Mouse (Mus musculus): ENCODE measurements at regions not wholly inside any gene's neighbourhood (a gene's known extent, or its start where the extent isn't known, plus 50 kb on each side); places are given as distances from the start of the nearest gene placed in this dataset.
A peak's percentile ranks its signal among the peaks of the same experiment; 100 is the strongest.

DNA sequence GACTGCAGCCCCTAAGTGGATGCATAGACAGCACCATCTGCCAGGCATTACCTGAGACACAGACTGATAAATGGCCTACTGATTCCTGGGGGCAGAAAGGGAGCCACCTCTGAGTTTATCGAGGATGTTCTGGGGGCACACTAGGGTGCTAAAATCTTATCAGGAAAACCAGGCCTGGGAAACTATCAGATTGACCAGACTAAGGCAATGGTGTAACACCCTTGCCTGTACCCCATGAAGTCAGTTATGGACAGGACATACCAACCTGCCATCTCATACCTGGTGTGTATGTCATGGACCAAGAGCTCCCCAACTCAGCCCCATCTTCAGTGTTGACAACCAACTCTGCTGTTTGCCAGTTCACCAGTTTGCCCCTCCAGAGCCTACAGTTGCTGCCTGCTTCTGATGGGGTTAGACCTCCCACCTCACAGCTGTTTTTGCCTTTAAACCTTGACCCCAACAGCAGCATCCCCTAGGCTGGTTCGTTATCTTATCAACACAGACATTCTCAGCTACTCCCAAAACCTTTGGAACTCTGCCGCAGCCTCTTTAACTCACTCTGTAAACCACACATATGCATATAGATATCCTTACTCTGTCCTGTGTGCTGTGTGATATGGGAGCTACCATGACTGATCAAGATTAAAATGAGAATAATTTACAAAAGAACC is 83.6 kb upstream of the Irs2 start:
- TF ChIP-seq MAX (IDR thresholded peaks at IDR 0.05; ENCODE audit: low read depth) (no peak), POLR2A (IDR thresholded peaks at IDR 0.05; ENCODE audit: insufficient read length, low read depth) (no peak), SRF (IDR thresholded peaks at IDR 0.05; ENCODE audit: control insufficient read depth, insufficient read length, low read depth) (no peak), MYOG (IDR thresholded peaks at IDR 0.05; ENCODE audit: control insufficient read depth in 1 of 3, insufficient read depth in 1 of 3, insufficient read length in 2 of 3, low read depth in 2 of 3) (no peak), REST (IDR thresholded peaks at IDR 0.05; ENCODE audit: insufficient read depth, insufficient read length) (no peak)
- Histone ChIP-seq H3K79me2 (ENCODE audit: control insufficient read depth, insufficient read depth) (no peaks in the 10 kb centered on the region), H3K4me3 (no peak overlapping the region), H3K36me3 (ENCODE audit: control insufficient read depth, insufficient read depth) (no peaks in the 10 kb centered on the region), H3ac (ENCODE audit: control insufficient read depth, insufficient read length) (no peak overlapping the region), H3K4me2 (ENCODE audit: low read depth) (no peak overlapping the region), H3K27me3 (ENCODE audit: control insufficient read depth, insufficient read depth, insufficient read length) (peaks cover 20% of the 10 kb centered on the region)

DNA sequence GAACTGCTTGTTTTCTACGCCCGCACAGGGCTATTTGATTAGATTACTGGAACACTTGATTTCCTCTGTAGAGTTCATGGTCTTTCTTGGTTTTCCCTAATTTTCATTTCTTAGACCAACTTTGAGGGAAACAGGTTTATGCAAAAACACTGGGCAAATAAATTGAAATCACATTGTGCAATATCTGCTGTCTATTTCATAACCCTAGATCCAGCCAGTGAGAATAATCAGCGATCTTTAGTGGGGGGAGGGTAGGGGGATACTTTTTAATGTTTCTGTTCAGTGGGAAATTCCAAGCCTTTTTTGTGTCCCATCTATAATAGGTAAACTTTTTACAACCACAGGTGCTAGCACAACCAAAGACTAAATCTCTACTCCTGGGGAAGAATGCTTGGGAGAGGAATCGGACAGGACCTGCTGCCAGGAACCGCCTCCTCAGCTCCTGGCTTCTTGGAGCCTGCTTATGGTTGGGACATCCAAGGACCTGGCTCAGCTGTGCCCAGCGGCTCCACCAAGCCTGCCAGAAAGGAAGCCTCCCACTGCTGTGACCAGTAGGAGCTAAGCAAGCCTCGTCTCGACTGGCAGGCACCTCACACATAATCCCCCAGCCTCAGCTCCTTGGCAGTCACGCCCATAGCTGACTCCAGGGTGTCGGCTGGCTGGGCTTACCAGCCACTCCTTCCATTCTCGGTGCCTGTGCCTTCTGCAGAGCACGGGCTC is 80.8 kb upstream of the Irs2 start:
- Histone ChIP-seq H3K79me2 (ENCODE audit: control insufficient read depth, insufficient read depth) (no peaks in the 10 kb centered on the region), H3K4me2 (ENCODE audit: low read depth) (no peak overlapping the region)

DNA sequence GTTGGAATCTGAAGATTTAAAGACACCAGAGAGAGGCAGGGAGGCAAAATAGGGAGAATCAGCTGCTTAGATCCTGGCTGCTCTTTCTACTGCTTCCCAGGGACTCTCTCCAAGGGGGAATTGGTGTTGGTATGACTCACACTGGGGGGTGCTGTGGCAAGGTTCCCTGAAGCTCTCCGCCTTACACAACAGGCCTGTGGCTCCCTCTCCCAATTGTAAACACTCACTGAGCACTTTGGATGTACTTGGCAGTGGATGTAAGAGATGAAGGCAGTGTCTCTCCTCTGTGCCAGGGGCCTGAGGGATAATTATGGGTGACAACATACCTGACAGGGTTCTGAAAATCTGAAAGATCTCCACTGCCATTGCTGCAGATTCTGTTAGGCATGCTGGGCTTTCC is 77.0 kb upstream of the Irs2 start:
- no peak for TF ChIP-seq TCF12 (IDR thresholded peaks at IDR 0.05; ENCODE audit: insufficient read depth, poor library complexity, severe bottlenecking)
- TF ChIP-seq MAX (IDR thresholded peaks at IDR 0.05; ENCODE audit: low read depth), result no peak
- no peak for TF ChIP-seq USF1 (IDR thresholded peaks at IDR 0.05; ENCODE audit: low read depth)
- TF ChIP-seq MYOG (IDR thresholded peaks at IDR 0.05; ENCODE audit: control insufficient read depth in 1 of 3, insufficient read depth in 1 of 3, insufficient read length in 2 of 3, low read depth in 2 of 3), result no peak
- TF ChIP-seq POLR2AphosphoS2 (IDR thresholded peaks at IDR 0.05; ENCODE audit: insufficient read length, low read depth), result no peak
- TF ChIP-seq TCF3 (IDR thresholded peaks at IDR 0.05; ENCODE audit: insufficient read length, low read depth), result no peak
- no peak for TF ChIP-seq MYOD1 (IDR thresholded peaks at IDR 0.05; ENCODE audit: control insufficient read depth in 1 of 3, insufficient read length in 2 of 3, low read depth in 2 of 3)
- no peak for TF ChIP-seq REST (IDR thresholded peaks at IDR 0.05; ENCODE audit: insufficient read depth, insufficient read length)
- TF ChIP-seq E2F4 (IDR thresholded peaks at IDR 0.05; ENCODE audit: insufficient read depth), result no peak
- no peak for TF ChIP-seq POLR2A (IDR thresholded peaks at IDR 0.05; ENCODE audit: insufficient read length, low read depth)
- no peak for TF ChIP-seq CEBPB (IDR thresholded peaks at IDR 0.05; ENCODE audit: insufficient read depth, poor library complexity, severe bottlenecking)
- H3K36me3 ChIP-seq (ENCODE audit: control insufficient read depth, insufficient read depth), result no peaks in the 10 kb centered on the region
- H3K4me2 ChIP-seq (ENCODE audit: low read depth), result peak overlapping the region; percentile 32
- no peaks in the 10 kb centered on the region for H3K79me2 ChIP-seq (ENCODE audit: control insufficient read depth, insufficient read depth)
- H3K4me3 ChIP-seq, result no peak overlapping the region
- H3ac ChIP-seq (ENCODE audit: control insufficient read depth, insufficient read length), result no peak overlapping the region
- H3K27me3 ChIP-seq (ENCODE audit: control insufficient read depth, insufficient read depth, insufficient read length), result peaks cover 7% of the 10 kb centered on the region

More for the DNA sequence above, 80.8 kb upstream of the Irs2 start:
- Histone ChIP-seq H3ac (ENCODE audit: control insufficient read depth, insufficient read length) (no peak overlapping the region), H3K36me3 (ENCODE audit: control insufficient read depth, insufficient read depth) (no peaks in the 10 kb centered on the region), H3K27me3 (ENCODE audit: control insufficient read depth, insufficient read depth, insufficient read length) (peaks cover 9% of the 10 kb centered on the region), H3K4me3 (no peak overlapping the region)
- TF ChIP-seq CEBPB (IDR thresholded peaks at IDR 0.05; ENCODE audit: insufficient read depth, poor library complexity, severe bottlenecking), result no peak

DNA sequence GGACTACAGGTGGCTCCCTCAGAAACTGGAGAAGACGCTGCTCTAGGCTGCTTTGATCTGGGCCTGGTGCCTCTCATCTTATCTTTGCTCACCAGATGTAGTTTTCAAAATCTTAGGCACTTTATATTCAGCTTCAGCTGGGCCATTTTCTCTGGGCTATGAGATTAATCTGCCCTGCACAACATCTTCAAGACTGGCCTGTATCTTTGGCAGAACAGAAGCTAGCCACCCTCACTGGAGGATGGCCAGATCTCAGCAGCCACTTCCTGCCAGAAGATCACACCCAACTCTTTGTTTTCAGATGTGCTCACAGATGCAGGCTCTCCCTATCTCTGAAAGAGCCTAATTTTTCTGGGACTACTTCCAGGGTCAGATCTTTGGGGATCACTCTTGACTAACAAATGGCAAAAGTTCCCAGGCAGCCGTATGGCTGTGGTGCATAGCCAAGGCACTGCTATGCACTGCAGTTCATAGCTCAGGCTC is 75.8 kb upstream of the Irs2 start:
- H3K4me2 ChIP-seq (ENCODE audit: low read depth), result no peak overlapping the region
- no peaks in the 10 kb centered on the region for H3K79me2 ChIP-seq (ENCODE audit: control insufficient read depth, insufficient read depth)
- no peak overlapping the region for H3K4me3 ChIP-seq
- no peak overlapping the region for H3ac ChIP-seq (ENCODE audit: control insufficient read depth, insufficient read length)
- TF ChIP-seq TCF3 (IDR thresholded peaks at IDR 0.05; ENCODE audit: insufficient read length, low read depth) (no peak), USF1 (IDR thresholded peaks at IDR 0.05; ENCODE audit: low read depth) (no peak), MAX (IDR thresholded peaks at IDR 0.05; ENCODE audit: low read depth) (no peak), POLR2A (IDR thresholded peaks at IDR 0.05; ENCODE audit: insufficient read length, low read depth) (no peak), REST (IDR thresholded peaks at IDR 0.05; ENCODE audit: insufficient read depth, insufficient read length) (no peak), TCF12 (IDR thresholded peaks at IDR 0.05; ENCODE audit: insufficient read depth, poor library complexity, severe bottlenecking) (no peak), MYOD1 (IDR thresholded peaks at IDR 0.05; ENCODE audit: control insufficient read depth in 1 of 3, insufficient read length in 2 of 3, low read depth in 2 of 3) (no peak), E2F4 (IDR thresholded peaks at IDR 0.05; ENCODE audit: insufficient read depth) (no peak), POLR2AphosphoS2 (IDR thresholded peaks at IDR 0.05; ENCODE audit: insufficient read length, low read depth) (no peak), MYOG (IDR thresholded peaks at IDR 0.05; ENCODE audit: control insufficient read depth in 1 of 3, insufficient read depth in 1 of 3, insufficient read length in 2 of 3, low read depth in 2 of 3) (no peak), CEBPB (IDR thresholded peaks at IDR 0.05; ENCODE audit: insufficient read depth, poor library complexity, severe bottlenecking) (no peak), SRF (IDR thresholded peaks at IDR 0.05; ENCODE audit: control insufficient read depth, insufficient read length, low read depth) (no peak)
- no peaks in the 10 kb centered on the region for H3K27me3 ChIP-seq (ENCODE audit: control insufficient read depth, insufficient read depth, insufficient read length)
- no peaks in the 10 kb centered on the region for H3K36me3 ChIP-seq (ENCODE audit: control insufficient read depth, insufficient read depth)

DNA sequence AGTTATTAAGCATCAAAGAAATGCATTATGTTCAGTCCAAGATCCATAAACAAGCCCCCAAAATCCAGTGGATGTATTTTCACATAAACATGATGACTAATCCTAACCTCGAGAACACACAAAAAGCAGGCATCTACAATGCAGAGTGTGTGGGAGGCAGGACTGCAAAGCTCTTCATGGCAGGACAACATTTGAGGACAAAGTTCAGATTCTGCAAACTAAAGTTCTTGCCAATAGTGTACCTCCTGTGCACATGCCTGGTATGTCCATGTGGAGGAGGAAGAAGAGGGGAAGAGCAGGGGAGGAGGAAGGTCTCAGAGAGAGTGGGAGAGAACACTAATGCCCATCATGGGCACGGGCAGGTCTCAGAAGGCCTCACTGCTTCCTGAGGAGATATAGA is 72.6 kb upstream of the Irs2 start:
- no peaks in the 10 kb centered on the region for H3K36me3 ChIP-seq (ENCODE audit: control insufficient read depth, insufficient read depth)
- H3K79me2 ChIP-seq (ENCODE audit: control insufficient read depth, insufficient read depth), result no peaks in the 10 kb centered on the region
- no peaks in the 10 kb centered on the region for H3K27me3 ChIP-seq (ENCODE audit: control insufficient read depth, insufficient read depth, insufficient read length)
- TF ChIP-seq USF1 (IDR thresholded peaks at IDR 0.05; ENCODE audit: low read depth), result no peak
- TF ChIP-seq POLR2AphosphoS2 (IDR thresholded peaks at IDR 0.05; ENCODE audit: insufficient read length, low read depth), result no peak
- no peak for TF ChIP-seq TCF3 (IDR thresholded peaks at IDR 0.05; ENCODE audit: insufficient read length, low read depth)
- TF ChIP-seq TCF12 (IDR thresholded peaks at IDR 0.05; ENCODE audit: insufficient read depth, poor library complexity, severe bottlenecking), result no peak
- no peak for TF ChIP-seq CEBPB (IDR thresholded peaks at IDR 0.05; ENCODE audit: insufficient read depth, poor library complexity, severe bottlenecking)
- no peak for TF ChIP-seq MYOD1 (IDR thresholded peaks at IDR 0.05; ENCODE audit: control insufficient read depth in 1 of 3, insufficient read length in 2 of 3, low read depth in 2 of 3)
- TF ChIP-seq POLR2A (IDR thresholded peaks at IDR 0.05; ENCODE audit: insufficient read length, low read depth), result no peak
- no peak for TF ChIP-seq REST (IDR thresholded peaks at IDR 0.05; ENCODE audit: insufficient read depth, insufficient read length)
- TF ChIP-seq E2F4 (IDR thresholded peaks at IDR 0.05; ENCODE audit: insufficient read depth), result no peak
- TF ChIP-seq MAX (IDR thresholded peaks at IDR 0.05; ENCODE audit: low read depth), result no peak
- TF ChIP-seq SRF (IDR thresholded peaks at IDR 0.05; ENCODE audit: control insufficient read depth, insufficient read length, low read depth), result no peak
- no peak for TF ChIP-seq MYOG (IDR thresholded peaks at IDR 0.05; ENCODE audit: control insufficient read depth in 1 of 3, insufficient read depth in 1 of 3, insufficient read length in 2 of 3, low read depth in 2 of 3)
- H3K4me2 ChIP-seq (ENCODE audit: low read depth), result no peak overlapping the region
- H3ac ChIP-seq (ENCODE audit: control insufficient read depth, insufficient read length), result no peak overlapping the region
- H3K4me3 ChIP-seq, result no peak overlapping the region
